Mouse (Mus musculus): ENCODE results near the gene Tor1b. TPM values are rescaled to one million over a fixed set of nuclear protein-coding genes. Genes with fewer than 3 reads are reported as not detected.

Tor1b gene
- polyA plus RNA-seq, 1 experiment, result 13.7 TPM

- Histone ChIP-seq H3K4me3 (ENCODE audit: insufficient read depth, low read depth, low read length) (no peak overlapping the region), H3K4me1 (ENCODE audit: control insufficient read depth, insufficient read depth, insufficient read length, low read length) (peaks cover 5% of the 10 kb centered on the region), H3K27ac (replicated peaks; ENCODE audit: low read depth, low read length) (no peak overlapping the region)
These were observed 42.8 kb downstream of the Tor1b start for GRCm38 (mm10) chr2:30995432-30995996.

- no peak overlapping the region for H3K27ac ChIP-seq (replicated peaks; ENCODE audit: low read depth, low read length)
- no peak overlapping the region for H3K4me3 ChIP-seq (ENCODE audit: insufficient read depth, low read depth, low read length)
- peaks cover 5% of the 10 kb centered on the region for H3K4me1 ChIP-seq (ENCODE audit: control insufficient read depth, insufficient read depth, insufficient read length, low read length)
These were observed 45.9 kb downstream of the Tor1b start for GRCm38 (mm10) chr2:30998443-30999260.

GRCm38 (mm10) chr2:31002857-31003256, 50.1 kb downstream of the Tor1b start:
- H3K27ac ChIP-seq (replicated peaks; ENCODE audit: low read depth, low read length), result no peak overlapping the region
- H3K4me3 ChIP-seq (ENCODE audit: insufficient read depth, low read depth, low read length), result no peak overlapping the region
- no peaks in the 10 kb centered on the region for H3K4me1 ChIP-seq (ENCODE audit: control insufficient read depth, insufficient read depth, insufficient read length, low read length)

- H3K4me1 ChIP-seq (ENCODE audit: control insufficient read depth, insufficient read depth, insufficient read length, low read length), result no peaks in the 10 kb centered on the region
- H3K27ac ChIP-seq (replicated peaks; ENCODE audit: low read depth, low read length), result no peak overlapping the region
- H3K4me3 ChIP-seq (ENCODE audit: insufficient read depth, low read depth, low read length), result no peak overlapping the region
These were observed 52.7 kb downstream of the Tor1b start for GRCm38 (mm10) chr2:31005453-31005852.

GRCm38 (mm10) chr2:31006434-31006833, 53.7 kb downstream of the Tor1b start:
- no peak overlapping the region for H3K4me3 ChIP-seq (ENCODE audit: insufficient read depth, low read depth, low read length)
- H3K27ac ChIP-seq (replicated peaks; ENCODE audit: low read depth, low read length), result no peak overlapping the region
- H3K4me1 ChIP-seq (ENCODE audit: control insufficient read depth, insufficient read depth, insufficient read length, low read length), result no peaks in the 10 kb centered on the region

GRCm38 (mm10) chr2:31007208-31007607, 54.4 kb downstream of the Tor1b start:
- Histone ChIP-seq H3K4me1 (ENCODE audit: control insufficient read depth, insufficient read depth, insufficient read length, low read length) (no peaks in the 10 kb centered on the region), H3K27ac (replicated peaks; ENCODE audit: low read depth, low read length) (no peak overlapping the region), H3K4me3 (ENCODE audit: insufficient read depth, low read depth, low read length) (no peak overlapping the region)

Other genes with a start within 250 kb of the Tor1b start
- not detected in 2 replicates for gene 1700001O22Rik, start 149.3 kb upstream of the Tor1b start, polyA plus RNA-seq (2012; ENCODE audit: insufficient read depth, insufficient read length, missing spikeins)
- 14.6 and 22.2 TPM in 2 replicates for gene Ntmt1, start 145.1 kb upstream of the Tor1b start, polyA plus RNA-seq (2012; ENCODE audit: insufficient read depth, insufficient read length, missing spikeins)
- 4.3 and 5.6 TPM in 2 replicates for gene Asb6, start 122.6 kb upstream of the Tor1b start, polyA plus RNA-seq (2012; ENCODE audit: insufficient read depth, insufficient read length, missing spikeins)
- gene Prrx2, start 118.0 kb upstream of the Tor1b start, polyA plus RNA-seq (2012; ENCODE audit: insufficient read depth, insufficient read length, missing spikeins), result not detected in 2 replicates
- gene Ptges, start 23.1 kb upstream of the Tor1b start, polyA plus RNA-seq (2012; ENCODE audit: insufficient read depth, insufficient read length, missing spikeins), result 15.6 and 20.6 TPM in 2 replicates
- 20.5 and 26.0 TPM in 2 replicates for gene Tor1a, start 15.0 kb downstream of the Tor1b start, polyA plus RNA-seq (2012; ENCODE audit: insufficient read depth, insufficient read length, missing spikeins)
- gene BC005624, start 29.2 kb downstream of the Tor1b start, polyA plus RNA-seq (2012; ENCODE audit: insufficient read depth, insufficient read length, missing spikeins), result 19.9 and 27.2 TPM in 2 replicates
- 7.3 and 7.7 TPM in 2 replicates for gene Usp20, start 29.3 kb downstream of the Tor1b start, polyA plus RNA-seq (2012; ENCODE audit: insufficient read depth, insufficient read length, missing spikeins)
- gene Fnbp1, start 189.0 kb downstream of the Tor1b start, polyA plus RNA-seq (2012; ENCODE audit: insufficient read depth, insufficient read length, missing spikeins), result 25.7 and 38.1 TPM in 2 replicates
- gene Gpr107, start 199.4 kb downstream of the Tor1b start, polyA plus RNA-seq (2012; ENCODE audit: insufficient read depth, insufficient read length, missing spikeins), result 11.9 and 24.7 TPM in 2 replicates